Mouse (Mus musculus): ENCODE results near the gene Lrp6.

GRCm38 (mm10) chr6:134442219-134442618 lies 124.5 kb downstream of the Lrp6 start:
- TF ChIP-seq GATA1 (IDR thresholded peaks at IDR 0.05; ENCODE audit: low read length) (no peak), TAL1 (IDR thresholded peaks at IDR 0.05; ENCODE audit: low read length) (no peak)

Data from erythroblast, embryonic 14.5 days (primary cell).